Mouse (Mus musculus) layer of hippocampus, adult 11-12 months (tissue): ENCODE measurements around the gene Plk3.

Experiments
- DNase-seq: peaks from one replicate; pipeline ENCODE4 v3.0.0; 2022; ENCODE audit warnings: low spot score

Gene Plk3

GRCm38 (mm10) chr4:117119636-117120035 is 14.1 kb downstream of the Plk3 start:
- DNase-seq, result no peak

- DNase-seq, result no peak
Observed at GRCm38 (mm10) chr4:117117931-117118330, 15.8 kb downstream of the Plk3 start.

GRCm38 (mm10) chr4:117115592-117115991 is 18.2 kb downstream of the Plk3 start:
- DNase-seq, result no peak

GRCm38 (mm10) chr4:117113237-117113636 is 20.5 kb downstream of the Plk3 start:
- no peak for DNase-seq

- DNase-seq, result no peak
Observed at GRCm38 (mm10) chr4:117110985-117111384, 22.8 kb downstream of the Plk3 start.

- DNase-seq, result no peak
Observed at GRCm38 (mm10) chr4:117110249-117110648, 23.5 kb downstream of the Plk3 start.

- no peak for DNase-seq
Observed at GRCm38 (mm10) chr4:117109330-117109729, 24.4 kb downstream of the Plk3 start.

- no peak for DNase-seq
Observed at GRCm38 (mm10) chr4:117108524-117108849, 25.3 kb downstream of the Plk3 start.

GRCm38 (mm10) chr4:117107813-117108523 is 25.8 kb downstream of the Plk3 start:
- DNase-seq, result no peak

- no peak for DNase-seq
Observed at GRCm38 (mm10) chr4:117105127-117105526, 28.6 kb downstream of the Plk3 start.

GRCm38 (mm10) chr4:117104672-117105071 is 29.1 kb downstream of the Plk3 start:
- DNase-seq, result no peak

- no peak for DNase-seq
Observed at GRCm38 (mm10) chr4:117101218-117101617, 32.5 kb downstream of the Plk3 start.

- DNase-seq, result no peak
Observed at GRCm38 (mm10) chr4:117100036-117100435, 33.7 kb downstream of the Plk3 start.

GRCm38 (mm10) chr4:117098764-117099036 is 35.1 kb downstream of the Plk3 start:
- DNase-seq, result no peak

GRCm38 (mm10) chr4:117097969-117098763 is 35.6 kb downstream of the Plk3 start:
- DNase-seq, result no peak

- no peak for DNase-seq
Observed at GRCm38 (mm10) chr4:117096666-117097065, 37.1 kb downstream of the Plk3 start.

GRCm38 (mm10) chr4:117095551-117096452 is 38.0 kb downstream of the Plk3 start, which contains the start of gene Ptch2:
TSS of gene Ptch2 (plus strand) at chr4:117096075.
- DNase-seq, result peak; percentile 25

- no peak for DNase-seq
Observed at GRCm38 (mm10) chr4:117094626-117095361, 39.0 kb downstream of the Plk3 start.

GRCm38 (mm10) chr4:117090586-117090985 is 43.2 kb downstream of the Plk3 start:
- DNase-seq, result no peak

GRCm38 (mm10) chr4:117087948-117088640 is 45.7 kb downstream of the Plk3 start:
- no peak for DNase-seq
